Mouse (Mus musculus) spleen, postnatal 14 days (tissue): Measurements from ENCODE around the gene Atrnl1.
"Not testable (repeated sequence)": the region's sequence is repeated elsewhere in the genome, so short reads cannot be mapped to it uniquely, and the experiment has no call there.

Experiments
- DNase-seq, 2 experiments: peaks; one replicate each; pipeline ENCODE4 v3.0.0; 2021 to 2022; ENCODE audit warnings: low spot score in 2 of 2

Gene Atrnl1

GRCm38 (mm10) chr19:57823446-57823845 lies 212.6 kb downstream of the Atrnl1 start:
- DNase-seq, result no peak

GRCm38 (mm10) chr19:57825271-57826207 lies 214.7 kb downstream of the Atrnl1 start:
- no peak for DNase-seq

- no peak for DNase-seq
Observed at GRCm38 (mm10) chr19:57833083-57833482, 222.2 kb downstream of the Atrnl1 start.

- no peak for DNase-seq
Observed at GRCm38 (mm10) chr19:57837882-57838281, 227.0 kb downstream of the Atrnl1 start.

DNA sequence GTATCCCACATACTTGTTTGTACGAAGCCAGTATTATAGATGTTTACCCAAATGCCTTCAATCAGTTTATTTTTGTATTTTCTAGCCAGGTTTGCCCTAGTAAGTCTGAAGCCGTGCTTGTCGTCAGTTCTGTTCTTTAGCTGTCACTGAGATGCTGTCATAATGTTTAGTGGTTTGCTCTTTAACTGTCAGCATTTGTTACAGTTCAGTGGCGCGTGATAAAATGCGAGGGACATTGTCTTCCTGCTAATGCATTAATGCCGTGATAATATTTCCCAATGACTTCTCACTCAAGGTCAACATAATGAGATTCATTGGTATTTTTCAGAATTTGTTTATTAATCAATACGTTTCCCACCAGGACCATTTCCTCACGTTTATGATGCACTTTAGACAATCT lies 227.7 kb downstream of the Atrnl1 start:
- no peak for DNase-seq

DNA sequence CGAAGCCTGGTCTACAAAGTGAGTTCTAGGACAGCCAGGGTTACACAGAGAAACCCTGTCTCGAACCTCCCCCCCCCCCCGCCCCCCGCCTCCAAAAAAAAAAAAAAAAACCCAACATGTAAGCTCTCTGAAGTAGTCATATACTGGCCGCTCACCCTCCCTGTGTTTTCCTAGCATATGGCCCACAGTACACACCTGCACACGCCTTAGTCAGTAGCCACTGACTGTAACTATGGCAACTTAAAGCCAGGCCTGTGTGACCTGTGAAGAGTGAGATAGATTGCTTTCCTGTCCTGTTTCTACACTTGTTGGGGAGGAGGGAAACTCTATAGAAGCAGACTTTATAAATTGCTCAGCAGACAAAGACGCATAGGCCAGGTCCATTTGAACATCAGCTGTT lies 239.1 kb downstream of the Atrnl1 start:
- no peak for DNase-seq

- no peak for DNase-seq
Observed at GRCm38 (mm10) chr19:57868350-57868749, 257.5 kb downstream of the Atrnl1 start.

DNA sequence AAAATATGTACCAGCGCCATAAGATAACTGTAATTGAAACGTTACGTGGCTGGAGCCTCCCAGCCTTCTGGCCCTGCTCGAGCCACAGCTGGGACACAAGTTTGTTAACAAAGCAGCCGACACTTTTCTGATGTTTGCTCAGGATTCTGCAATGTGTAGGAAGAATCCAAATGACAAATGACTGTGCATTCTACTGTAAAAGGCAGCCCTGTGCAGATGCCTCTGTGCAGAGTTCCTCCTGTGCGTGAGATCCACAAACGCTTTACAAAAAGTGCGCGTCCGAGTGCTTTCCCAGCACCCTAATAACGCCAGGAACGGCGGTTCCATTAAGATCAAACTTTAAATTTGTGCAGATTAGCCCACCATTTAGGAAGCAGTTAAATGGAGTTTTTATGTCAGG lies 260.0 kb downstream of the Atrnl1 start:
- no peak for DNase-seq

GRCm38 (mm10) chr19:57876057-57876456 lies 265.2 kb downstream of the Atrnl1 start:
- no peak for DNase-seq

- no peak for DNase-seq
Observed at GRCm38 (mm10) chr19:57877343-57877742, 266.5 kb downstream of the Atrnl1 start.

- DNase-seq, result no peak
Observed at GRCm38 (mm10) chr19:57878583-57878982, 267.7 kb downstream of the Atrnl1 start.

DNA sequence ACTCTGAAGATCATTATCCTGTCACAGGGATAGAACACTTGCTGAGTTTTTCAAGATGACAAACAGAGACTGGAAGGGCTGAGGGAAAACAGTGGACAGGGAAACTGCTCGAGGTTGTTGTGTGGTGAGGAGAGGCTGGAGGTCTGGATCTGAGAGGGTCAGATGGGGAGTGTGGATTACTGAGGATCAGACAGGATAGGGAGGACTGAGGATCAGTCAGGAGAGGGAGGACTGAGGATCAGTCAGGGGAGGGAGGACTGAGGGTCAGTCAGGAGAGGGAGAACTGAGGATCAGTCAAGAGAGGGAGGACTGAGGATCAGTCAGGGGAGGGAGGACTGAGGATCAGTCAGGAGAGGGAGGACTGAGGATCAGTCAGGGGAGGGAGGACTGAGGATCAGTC lies 269.0 kb downstream of the Atrnl1 start:
- DNase-seq, result not testable (repeated sequence)

GRCm38 (mm10) chr19:57881927-57882326 lies 271.1 kb downstream of the Atrnl1 start:
- DNase-seq, result no peak

GRCm38 (mm10) chr19:57888871-57889270 lies 278.0 kb downstream of the Atrnl1 start:
- DNase-seq, result no peak

DNA sequence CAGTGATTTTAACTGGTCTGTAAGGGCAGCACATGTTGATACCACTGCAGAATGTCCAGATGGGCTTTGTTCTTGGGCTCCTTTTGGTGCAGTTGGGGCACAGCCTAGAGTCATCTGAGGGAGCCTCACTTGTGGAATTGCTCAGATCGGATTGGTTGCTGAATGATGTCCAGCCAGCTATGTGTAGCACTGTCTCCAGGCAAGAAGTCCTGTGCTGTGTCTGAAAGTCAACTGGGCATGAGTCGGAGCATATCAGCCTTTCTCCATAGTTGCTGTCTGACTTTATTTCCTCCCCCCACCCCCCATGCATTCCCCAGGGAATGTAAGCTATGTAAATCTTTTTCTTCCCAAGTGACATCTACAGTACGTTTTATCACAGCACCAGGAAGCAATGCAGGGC lies 278.9 kb downstream of the Atrnl1 start:
- no peak for DNase-seq

DNA sequence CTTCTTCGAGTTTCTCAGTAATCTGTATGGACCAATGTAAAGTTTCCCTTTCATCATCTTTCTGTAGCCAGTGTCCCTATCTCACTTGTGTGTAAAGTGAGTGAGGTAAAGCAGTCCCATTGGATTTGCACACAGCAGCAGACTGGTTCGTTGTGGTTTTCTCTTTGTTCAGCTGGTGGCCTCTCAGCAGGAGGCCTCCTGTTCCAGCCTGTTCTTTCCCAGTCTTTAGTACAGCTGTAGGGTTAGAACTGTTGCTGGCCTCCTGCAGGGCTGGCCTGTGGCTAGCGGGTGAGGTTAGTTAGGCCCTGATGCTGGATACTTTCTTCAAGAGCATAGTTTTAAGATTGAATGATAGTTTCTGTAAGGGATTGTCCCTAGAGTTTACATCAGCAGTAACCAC lies 280.1 kb downstream of the Atrnl1 start:
- no peak for DNase-seq

GRCm38 (mm10) chr19:57894191-57894590 lies 283.4 kb downstream of the Atrnl1 start:
- no peak for DNase-seq

- DNase-seq, result no peak
Observed at GRCm38 (mm10) chr19:57900037-57900436, 289.2 kb downstream of the Atrnl1 start.

DNA sequence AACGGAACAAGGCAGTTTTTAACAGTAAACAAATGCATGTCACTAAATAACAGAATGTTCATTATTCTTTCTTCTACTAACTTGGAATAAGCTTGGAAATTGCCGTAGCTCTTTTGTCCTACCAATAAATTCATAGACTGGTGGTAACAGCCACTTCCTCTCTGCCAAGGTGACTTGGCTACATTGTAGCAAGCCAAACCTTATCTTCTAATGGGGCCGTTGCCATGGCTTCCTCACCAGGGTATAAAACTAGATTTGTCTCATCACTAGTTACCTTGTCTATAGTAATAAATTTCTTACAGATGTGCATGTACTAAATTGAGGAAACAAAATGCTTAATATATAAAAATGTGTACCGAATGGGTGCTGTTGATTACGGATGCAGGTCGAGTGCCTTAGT lies 298.6 kb downstream of the Atrnl1 start:
- DNase-seq, result no peak

DNA sequence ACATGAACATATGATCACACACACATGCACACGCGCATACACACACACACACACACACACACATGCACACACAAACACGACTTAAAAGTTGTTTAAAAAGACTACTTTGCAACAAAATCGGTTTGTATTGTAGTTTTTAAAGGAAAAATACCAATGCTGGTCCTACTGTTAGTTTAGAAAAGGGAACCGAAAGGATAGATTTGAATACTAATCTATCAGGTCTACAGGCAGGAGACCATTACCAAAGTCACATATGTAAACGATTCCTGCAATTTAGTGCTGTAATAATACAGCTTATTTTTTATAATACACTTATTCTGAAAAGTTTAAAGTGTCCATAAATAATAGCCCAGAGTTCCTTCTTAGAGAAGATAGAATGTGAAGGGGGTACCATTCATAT lies 299.8 kb downstream of the Atrnl1 start:
- no peak for DNase-seq

GRCm38 (mm10) chr19:57916325-57916724 lies 305.5 kb downstream of the Atrnl1 start:
- no peak for DNase-seq

GRCm38 (mm10) chr19:57922991-57923390 lies 312.2 kb downstream of the Atrnl1 start:
- DNase-seq, result no peak

GRCm38 (mm10) chr19:57924856-57925255 lies 314.0 kb downstream of the Atrnl1 start:
- no peak for DNase-seq

DNA sequence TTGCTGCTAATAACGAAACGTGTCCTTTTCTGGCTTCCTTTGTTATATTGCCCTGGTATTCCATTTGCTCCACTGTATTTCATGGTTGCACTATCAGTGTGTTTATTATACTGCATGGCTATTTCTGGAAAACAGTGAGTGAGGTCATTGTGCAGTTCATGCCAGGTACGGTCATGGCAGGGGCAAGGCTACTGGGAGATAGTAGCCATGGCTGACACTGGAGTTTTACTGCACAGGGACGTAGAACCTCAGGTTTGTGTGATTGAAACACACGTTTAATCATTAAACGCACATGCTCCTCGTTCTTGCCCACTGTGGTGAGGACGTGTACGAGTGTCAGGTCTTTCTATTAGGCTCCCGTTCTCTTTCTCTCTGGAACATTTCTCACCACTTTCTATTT lies 314.8 kb downstream of the Atrnl1 start:
- no peak for DNase-seq
